Mouse (Mus musculus) right cerebral cortex, adult 2 months (tissue): ENCODE measurements around the gene Olfr912.

Experiments
- DNase-seq, 2 experiments: peaks; one replicate each; pipeline ENCODE4 v3.0.0; 2021 to 2022; ENCODE audit warnings: low spot score in 2 of 2

Olfr912 gene

DNA sequence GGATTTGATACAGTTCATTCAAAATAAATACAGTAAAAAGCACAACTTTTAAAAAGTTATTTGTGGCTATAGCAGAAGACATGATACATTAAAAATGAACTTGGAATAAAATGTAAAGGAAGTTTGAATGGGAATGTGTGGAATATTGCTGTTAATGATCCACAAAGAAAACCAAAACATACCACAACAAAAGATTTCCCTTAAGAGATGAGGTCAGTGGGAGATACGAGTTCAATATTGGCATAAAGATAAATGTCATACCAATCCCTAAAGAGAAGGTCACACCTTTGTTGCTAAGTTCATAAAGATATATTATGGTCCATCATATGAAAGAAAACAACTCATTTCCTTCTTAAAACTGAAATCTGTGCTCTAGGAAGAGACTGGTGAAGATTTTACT lies at the start of gene Olfr912:
TSS of gene Olfr912 (plus strand) at position 301 of the 400 bp plus-strand sequence.
- DNase-seq: no peak

DNA sequence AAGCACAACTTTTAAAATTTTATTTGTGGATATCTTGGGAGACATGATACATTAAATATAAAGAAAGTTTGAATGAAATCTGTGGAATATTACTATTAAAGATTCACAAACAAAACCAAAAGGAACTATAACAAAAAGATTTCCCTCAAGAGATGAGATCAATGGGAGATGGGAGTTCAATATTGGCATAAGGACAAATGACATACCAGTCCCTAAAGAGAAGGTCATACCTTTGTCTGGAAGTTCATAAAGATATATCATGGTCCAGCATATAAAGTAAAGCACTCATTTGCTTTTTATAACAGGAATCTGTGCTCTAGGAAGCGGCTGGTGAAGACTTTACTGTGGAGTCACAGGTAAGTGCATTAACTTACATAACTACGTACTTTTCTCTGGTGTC lies 42.4 kb upstream of the Olfr912 start, which contains the start of gene Olfr910:
TSS of gene Olfr910 (plus strand) at position 301 of the 400 bp plus-strand sequence.
- no peak for DNase-seq

DNA sequence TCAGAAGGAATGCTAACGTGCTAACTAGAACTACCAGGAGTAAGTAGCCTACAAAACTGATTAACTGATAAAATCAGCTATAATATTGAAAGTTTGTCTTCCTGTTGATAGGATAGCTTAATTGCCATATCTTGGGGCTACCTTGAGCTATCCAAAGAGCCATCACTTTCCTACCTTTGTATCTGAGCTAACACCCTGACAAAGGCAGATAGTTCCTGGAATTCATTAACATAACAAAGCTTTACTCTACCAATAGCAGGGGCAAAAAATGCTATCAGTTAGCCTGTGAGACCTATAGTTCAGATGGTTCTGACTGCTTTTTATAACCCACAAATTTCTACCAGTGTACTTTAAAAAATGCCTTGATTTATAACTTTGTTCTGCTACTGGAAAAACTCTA lies 11.1 kb downstream of the Olfr912 start:
- DNase-seq: no peak

DNA sequence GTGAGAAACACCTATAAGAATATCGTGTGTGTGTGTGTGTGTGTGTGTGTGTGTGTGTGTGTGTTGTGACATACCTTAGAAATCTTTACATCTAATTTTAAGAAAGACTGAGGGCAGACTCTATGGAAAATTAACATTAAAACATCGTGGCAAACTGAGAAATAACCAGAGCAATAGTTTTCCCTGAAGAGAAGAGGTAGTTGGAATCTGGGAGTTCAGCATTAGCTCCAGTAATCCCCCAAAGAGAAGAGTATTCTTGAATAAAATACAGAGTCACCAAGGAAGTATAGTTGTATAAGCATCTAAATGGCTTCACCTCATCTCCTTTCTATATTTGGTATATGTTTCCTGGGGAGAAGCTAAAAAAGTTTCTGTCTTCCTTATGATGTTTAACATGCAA lies 12.5 kb downstream of the Olfr912 start, which contains the start of gene Olfr913:
TSS of gene Olfr913 (plus strand) at position 301 of the 400 bp plus-strand sequence.
- no peak for DNase-seq

DNA sequence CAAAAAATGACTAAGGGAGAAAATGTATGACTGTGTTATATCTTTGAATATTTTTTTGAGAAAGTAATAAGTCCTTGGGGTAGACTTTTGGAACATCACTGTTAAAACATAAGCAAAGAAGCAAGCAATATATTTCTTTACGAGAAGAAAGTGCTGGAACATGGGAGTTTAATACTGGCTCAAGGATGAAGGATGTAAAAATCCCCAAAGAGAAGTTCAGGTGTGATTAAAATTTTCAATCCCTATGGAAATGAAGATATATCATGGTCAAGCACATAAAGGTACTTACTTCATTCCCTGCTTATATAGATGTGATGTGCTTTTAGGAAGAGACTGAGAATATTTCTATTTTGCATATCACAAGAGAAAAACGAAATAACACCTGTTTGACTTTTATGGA lies 24.8 kb downstream of the Olfr912 start, which contains the start of gene Olfr914:
TSS of gene Olfr914 (plus strand) at position 301 of the 400 bp plus-strand sequence.
- no peak for DNase-seq

DNA sequence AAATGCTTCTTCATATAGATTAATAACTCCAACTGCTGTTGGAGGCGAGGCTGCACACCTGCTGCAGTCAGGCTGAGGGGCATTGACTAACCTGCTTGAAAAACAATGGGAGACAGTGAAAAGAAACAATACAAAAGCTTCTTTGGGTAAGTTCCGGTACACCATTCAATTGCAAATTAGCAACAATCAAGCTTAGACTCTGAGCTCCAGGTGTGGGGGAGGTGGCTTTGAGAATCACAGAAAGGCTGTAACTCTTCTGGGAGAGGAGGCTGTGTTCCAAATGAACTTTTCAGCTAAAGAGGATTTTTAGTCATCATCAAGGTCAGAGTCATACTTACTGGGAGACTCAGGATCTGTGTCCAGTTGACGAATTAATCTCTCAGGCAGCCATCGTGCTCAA lies 52.4 kb downstream of the Olfr912 start:
- no peak for DNase-seq
